Mouse (Mus musculus): Measurements from ENCODE around the gene Srsf7.

GRCm38 (mm10) chr17:80220131-80220530 is 13.0 kb upstream of the Srsf7 start:
- no peak for TF ChIP-seq CTCF (IDR thresholded peaks at IDR 0.05; ENCODE audit: extremely low read depth, insufficient read depth, insufficient read length, insufficient replicate concordance)
- no peak for TF ChIP-seq POLR2A (IDR thresholded peaks at IDR 0.05; ENCODE audit: low read depth, low read length)

All from spleen, adult 2 months (tissue).